Mouse (Mus musculus) C2C12 (cell line): Measurements from ENCODE around the gene Nle1.

ENCODE experiments used
- CTCF ChIP-seq: IDR thresholded peaks from one replicate; pipeline ENCODE4 v1.5.1; 2011; ENCODE audit not compliant: control insufficient read depth, insufficient read depth, insufficient read length
- MYOD1 ChIP-seq: IDR thresholded peaks from one replicate; pipeline ENCODE4 v1.6.1; 2011; ENCODE audit warnings: low read depth; ENCODE audit not compliant: control insufficient read depth, insufficient read length
- USF1 ChIP-seq: IDR thresholded peaks from one replicate; pipeline ENCODE4 v1.6.1; 2011; ENCODE audit warnings: low read depth, mild to moderate bottlenecking, control low read depth, moderate library complexity

- no peak for TF ChIP-seq USF1
- no peak for TF ChIP-seq CTCF
- TF ChIP-seq MYOD1: no peak
Measured at GRCm38 (mm10) chr11:82852540-82852939, 55.7 kb downstream of the Nle1 start.
